Mouse (Mus musculus) forebrain, embryonic 16.5 days (tissue): ENCODE data around the gene Neil1. TPM values are rescaled to one million over a fixed set of nuclear protein-coding genes. Genes with fewer than 3 reads are reported as not detected.

Experiments
- ATAC-seq: fragments of 200-750 bp; cut with Nextera tagmentation; 2 replicates; pipeline ENCODE4 v1.8.0; 2017; ENCODE audit warnings: mild to moderate bottlenecking, moderate library complexity
- H3K27ac ChIP-seq: fragments of 300-500 bp; sonication (generic); 2 replicates; pipeline ENCODE4 v1.5.1; 2014; ENCODE audit warnings: low read length, control low read depth
- H3K27me3 ChIP-seq: fragments of 300-500 bp; sonication (generic); replicated peaks from 2 replicates; pipeline ENCODE4 v1.6.1; 2014; ENCODE audit warnings: low read length; ENCODE audit not compliant: control insufficient read depth, insufficient read depth
- H3K36me3 ChIP-seq: fragments of 300-500 bp; sonication (generic); 2 replicates; pipeline ENCODE4 v1.6.1; 2014; ENCODE audit not compliant: control insufficient read depth, insufficient read depth
- H3K4me1 ChIP-seq: fragments of 300-500 bp; sonication (generic); replicated peaks from 2 replicates; pipeline ENCODE4 v1.6.1; 2014; ENCODE audit warnings: low read length; ENCODE audit not compliant: control insufficient read depth, insufficient read depth
- H3K4me2 ChIP-seq: fragments of 300-500 bp; sonication (generic); 2 replicates; pipeline ENCODE4 v1.6.1; 2014; ENCODE audit warnings: mild to moderate bottlenecking, low read length, control low read depth
- H3K4me3 ChIP-seq: fragments of 300-500 bp; sonication (generic); replicated peaks from 2 replicates; pipeline ENCODE4 v1.5.1; 2014; ENCODE audit warnings: mild to moderate bottlenecking, low read length, control low read depth
- H3K9ac ChIP-seq: fragments of 300-500 bp; sonication (generic); replicated peaks from 2 replicates; pipeline ENCODE4 v1.6.1; 2014; ENCODE audit warnings: low read depth, low read length, control low read depth
- H3K9me3 ChIP-seq: fragments of 300-500 bp; sonication (generic); 2 replicates; pipeline ENCODE4 v1.6.1; 2016; ENCODE audit warnings: low read length; ENCODE audit not compliant: control insufficient read depth
- WGBS: fragments of 180-500 bp; shearing (Covaris S2); extraction: QIAGEN DNeasy Blood & Tissue Kit; methylation state at CpG from one replicate; pipeline ENCODE4 v1.1.7; 2014; 5-methylcytosine and 5-hydroxymethylcytosine counted together
- polyA plus RNA-seq: library from polyadenylated mRNA; unstranded; fragments of >200 nt; fragmentation: Nextera tagmentation; extraction: Ambion mirVana; gene quantifications from 2 replicates; pipeline ENCODE4 v1.2.1, GENCODE M21; 2015

Neil1 gene
- polyA plus RNA-seq, 1 experiment from 2014 or later: 10.6 TPM

DNA sequence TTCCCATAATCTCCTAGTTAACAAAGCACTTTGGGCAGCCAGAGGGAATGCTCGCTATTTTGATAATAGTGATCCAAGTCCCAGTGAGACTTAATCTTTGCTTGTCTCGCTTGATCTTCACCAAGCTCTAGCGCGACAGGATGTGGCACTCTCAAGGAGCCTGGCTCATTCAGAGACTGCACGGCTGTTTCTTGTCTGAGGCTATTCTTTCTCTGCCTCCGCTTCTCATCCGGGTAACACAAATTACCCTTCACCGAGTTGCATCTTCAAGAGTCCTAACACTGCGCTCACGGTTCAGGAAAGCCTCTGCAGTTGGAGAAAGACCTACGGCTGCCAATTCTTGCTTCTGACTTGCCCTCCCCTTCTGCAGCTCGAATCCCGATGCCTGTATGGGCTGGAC is 9.4 kb upstream of the Neil1 start:
- H3K4me3 ChIP-seq: peak overlapping the region; percentile 73
- H3K9me3 ChIP-seq: no peaks in the 10 kb centered on the region
- peak overlapping the region; percentile 85 for H3K9ac ChIP-seq
- H3K4me2 ChIP-seq: peak overlapping the region; percentile 83
- ATAC-seq: no peak
- peaks cover 22% of the 10 kb centered on the region for H3K4me1 ChIP-seq
- 30% methylated on average over 13 of the region's 13 CpGs for WGBS
- 0 out of 2 replicates have a peak, but pooled peaks cover 4% of the 10 kb centered on the region for H3K27me3 ChIP-seq
- H3K27ac ChIP-seq: no peak overlapping the region; the same call in 1 of the 2 replicates
- no peaks in the 10 kb centered on the region for H3K36me3 ChIP-seq

DNA sequence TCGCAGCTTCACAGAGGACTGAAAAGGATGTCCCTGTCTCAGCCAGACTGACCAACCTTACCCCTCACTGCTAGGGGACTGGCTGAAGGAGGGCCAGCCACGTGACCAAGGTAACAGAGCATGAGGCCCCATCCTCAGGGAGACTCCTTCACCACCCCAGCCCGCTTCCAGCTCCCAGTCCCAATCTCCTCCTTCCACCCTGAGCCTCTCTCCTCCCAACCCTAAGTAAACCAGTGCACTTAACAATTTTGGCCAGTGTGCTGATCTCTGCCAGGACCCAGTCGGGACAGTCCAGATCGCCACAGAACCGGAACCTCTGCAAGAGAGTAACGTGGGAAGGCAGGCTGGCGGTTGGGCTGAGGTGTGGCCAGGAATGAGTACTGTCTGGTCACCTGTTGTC is 8.7 kb upstream of the Neil1 start:
- Histone ChIP-seq H3K27ac (no peak overlapping the region), H3K9me3 (no peaks in the 10 kb centered on the region), H3K9ac (peak overlapping the region; percentile 85; the same call in 1 of the 2 replicates), H3K4me2 (peak overlapping the region; percentile 83; the same call in 1 of the 2 replicates), H3K4me3 (no peak overlapping the region), H3K4me1 (peaks cover 22% of the 10 kb centered on the region), H3K36me3 (no peaks in the 10 kb centered on the region), H3K27me3 (0 out of 2 replicates have a peak, but pooled peaks cover 4% of the 10 kb centered on the region)
- 89% methylated on average over 8 of the region's 8 CpGs for WGBS
- ATAC-seq: no peak

DNA sequence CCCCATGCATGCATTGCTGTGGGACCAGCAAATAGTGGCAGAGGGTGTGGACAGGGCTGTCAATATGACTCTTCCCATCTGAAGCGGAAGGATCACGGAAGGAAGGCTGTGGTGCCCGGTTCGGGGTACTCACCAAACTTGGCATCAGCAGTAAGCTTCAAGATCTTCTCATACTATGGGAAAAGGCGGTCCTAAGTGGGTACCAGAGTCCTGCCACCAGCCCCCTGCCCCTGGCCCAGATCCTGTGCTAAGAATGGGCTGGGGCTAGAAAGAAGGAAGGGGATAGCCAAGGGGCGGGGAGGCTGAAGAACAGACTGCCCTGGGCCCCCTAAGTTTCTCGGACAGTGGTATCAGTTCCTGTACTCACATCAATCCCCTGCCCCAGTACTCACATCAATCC is 8.3 kb upstream of the Neil1 start:
- 92% methylated on average over 7 of the region's 7 CpGs for WGBS
- no peak overlapping the region for H3K27ac ChIP-seq
- H3K4me3 ChIP-seq: no peak overlapping the region
- H3K9me3 ChIP-seq: no peaks in the 10 kb centered on the region
- no peak for ATAC-seq
- peaks cover 22% of the 10 kb centered on the region for H3K4me1 ChIP-seq
- H3K27me3 ChIP-seq: 0 out of 2 replicates have a peak, but pooled peaks cover 4% of the 10 kb centered on the region
- H3K4me2 ChIP-seq: no peak overlapping the region
- H3K36me3 ChIP-seq: no peaks in the 10 kb centered on the region
- H3K9ac ChIP-seq: no peak overlapping the region

DNA sequence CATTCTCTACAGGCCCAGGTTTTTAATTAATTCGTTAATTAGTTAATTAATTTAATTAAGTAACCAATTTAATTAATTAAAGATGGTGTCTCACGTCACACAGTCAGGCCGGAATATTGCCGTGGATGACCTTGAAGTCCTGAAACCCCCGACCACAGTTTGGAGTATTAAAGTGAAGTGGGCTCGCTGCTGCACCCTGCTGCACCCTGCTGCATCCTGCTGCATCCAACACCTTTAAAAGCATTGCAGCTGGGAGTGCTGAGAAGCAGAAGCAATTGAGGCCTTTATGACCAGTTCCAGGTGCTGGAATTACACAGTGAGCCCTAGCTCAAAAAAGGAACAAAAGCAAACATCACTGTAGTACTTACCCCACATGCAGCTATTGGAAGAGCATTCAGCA is 4.2 kb upstream of the Neil1 start:
- H3K27me3 ChIP-seq: no peaks in the 10 kb centered on the region
- no peaks in the 10 kb centered on the region for H3K9me3 ChIP-seq
- H3K4me1 ChIP-seq: peaks cover 24% of the 10 kb centered on the region
- no peak for ATAC-seq
- H3K4me2 ChIP-seq: no peak overlapping the region
- no peak overlapping the region for H3K9ac ChIP-seq
- WGBS: 38% methylated on average over 6 of the region's 6 CpGs
- no peaks in the 10 kb centered on the region for H3K36me3 ChIP-seq
- no peak overlapping the region for H3K4me3 ChIP-seq
- no peak overlapping the region for H3K27ac ChIP-seq

DNA sequence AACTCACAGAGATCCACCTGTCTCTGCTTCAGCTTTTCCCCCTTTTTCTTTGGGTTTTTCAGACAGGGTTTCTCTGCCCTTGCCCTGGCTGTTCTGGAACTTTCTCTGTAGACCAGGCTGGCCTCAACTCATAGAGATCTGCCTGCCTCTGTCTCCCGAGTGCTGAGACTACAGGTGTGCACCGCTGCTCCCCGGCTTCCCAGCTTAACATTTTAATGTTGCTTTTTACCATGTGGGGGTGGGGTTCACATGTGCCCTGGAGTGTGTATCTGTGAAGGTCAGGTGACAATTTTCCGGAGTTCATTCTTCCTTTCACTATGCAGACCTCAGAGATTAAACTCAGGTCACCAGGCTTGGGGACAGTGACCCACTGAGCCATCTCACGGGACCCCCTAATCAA is 2.1 kb upstream of the Neil1 start:
- no peaks in the 10 kb centered on the region for H3K9me3 ChIP-seq
- H3K9ac ChIP-seq: no peak overlapping the region
- peaks cover 16% of the 10 kb centered on the region for H3K4me1 ChIP-seq
- WGBS: 94% methylated on average over 5 of the region's 5 CpGs
- no peak overlapping the region for H3K4me3 ChIP-seq
- no peak for ATAC-seq
- no peaks in the 10 kb centered on the region for H3K27me3 ChIP-seq
- no peak overlapping the region for H3K27ac ChIP-seq
- H3K4me2 ChIP-seq: no peak overlapping the region
- H3K36me3 ChIP-seq: no peaks in the 10 kb centered on the region

DNA sequence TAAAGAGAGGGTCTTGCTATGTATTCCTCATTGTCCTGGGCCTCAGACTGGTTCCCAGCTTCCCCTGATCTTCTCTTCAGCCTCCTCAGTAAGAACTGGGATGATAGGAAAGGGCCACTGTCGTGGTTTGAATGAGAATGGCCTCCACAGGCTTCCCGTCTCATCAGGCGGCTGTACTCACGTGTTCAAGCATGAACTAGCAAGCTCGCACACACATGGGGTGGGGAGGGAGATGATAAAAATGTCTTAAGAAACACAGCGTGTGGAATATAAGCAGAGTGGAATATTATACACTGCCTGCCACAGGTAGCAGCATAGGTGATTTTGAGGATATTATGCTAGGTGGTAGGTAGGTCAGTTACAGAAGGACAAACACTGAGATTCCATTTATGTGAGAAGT is 916 bp upstream of the Neil1 start:
- Histone ChIP-seq H3K4me1 (peaks cover 16% of the 10 kb centered on the region), H3K4me2 (peak overlapping the region; percentile 83), H3K36me3 (no peaks in the 10 kb centered on the region), H3K4me3 (peak overlapping the region; percentile 54), H3K27ac (peak overlapping the region; percentile 65; the same call in 1 of the 2 replicates), H3K9me3 (no peaks in the 10 kb centered on the region), H3K9ac (no peak overlapping the region; the same call in 1 of the 2 replicates), H3K27me3 (no peaks in the 10 kb centered on the region)
- ATAC-seq: no peak
- WGBS: 63% methylated on average over 6 of the region's 6 CpGs

DNA sequence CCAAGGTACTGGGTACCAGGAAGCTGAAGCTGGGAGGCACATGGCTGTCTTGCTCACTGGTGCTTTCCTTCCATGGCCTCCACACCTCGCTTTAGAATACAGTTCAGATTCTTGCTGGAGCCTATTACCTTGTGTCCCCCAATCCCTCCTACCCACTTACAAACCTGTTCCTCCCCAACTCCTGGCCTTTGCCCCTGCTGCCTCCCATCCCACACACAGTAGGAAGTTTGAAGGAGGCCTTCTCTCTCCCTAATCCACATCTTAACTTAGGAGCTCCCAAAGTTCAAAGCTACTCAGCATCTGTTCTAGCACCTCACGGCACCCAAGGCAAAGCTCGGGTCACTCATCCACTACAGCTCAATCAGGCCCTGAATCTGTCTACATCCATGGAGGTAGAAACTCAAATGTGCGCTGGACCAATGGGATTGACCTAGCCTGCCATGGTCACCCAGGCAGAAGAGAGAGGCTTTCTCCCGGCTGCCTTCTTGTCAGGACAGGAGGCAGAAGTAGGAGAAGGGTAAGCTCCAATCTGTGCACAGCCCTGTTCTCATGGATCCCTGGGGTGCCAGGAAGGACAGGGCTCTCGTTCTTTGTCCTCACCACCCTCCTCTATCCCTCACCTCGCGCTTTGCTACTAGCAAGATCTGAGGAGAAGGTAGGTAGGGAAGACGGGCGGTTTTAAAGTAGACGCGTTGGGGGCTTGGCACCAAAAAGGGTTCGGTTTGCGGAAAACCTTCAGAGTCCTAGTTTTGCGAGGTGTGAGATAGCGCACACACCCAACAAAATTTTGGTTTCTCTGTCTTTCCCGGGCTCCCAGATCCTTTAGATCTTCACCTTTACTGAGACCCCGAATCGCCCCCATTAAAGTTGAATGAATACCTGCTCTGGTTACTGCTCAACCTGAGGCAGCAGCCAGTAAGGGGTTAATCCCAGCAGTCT is 631 bp downstream of the Neil1 start:
- H3K4me2 ChIP-seq: peak overlapping the region; percentile 83
- H3K36me3 ChIP-seq: no peaks in the 10 kb centered on the region
- H3K4me3 ChIP-seq: peak overlapping the region; percentile 54
- H3K27ac ChIP-seq: peak overlapping the region; percentile 65
- H3K9me3 ChIP-seq: no peaks in the 10 kb centered on the region
- peaks cover 16% of the 10 kb centered on the region for H3K4me1 ChIP-seq
- 8% methylated on average over 19 of the region's 19 CpGs for WGBS
- ATAC-seq: peak; percentile 60
- H3K27me3 ChIP-seq: no peaks in the 10 kb centered on the region
- peak overlapping the region; percentile 74 for H3K9ac ChIP-seq

DNA sequence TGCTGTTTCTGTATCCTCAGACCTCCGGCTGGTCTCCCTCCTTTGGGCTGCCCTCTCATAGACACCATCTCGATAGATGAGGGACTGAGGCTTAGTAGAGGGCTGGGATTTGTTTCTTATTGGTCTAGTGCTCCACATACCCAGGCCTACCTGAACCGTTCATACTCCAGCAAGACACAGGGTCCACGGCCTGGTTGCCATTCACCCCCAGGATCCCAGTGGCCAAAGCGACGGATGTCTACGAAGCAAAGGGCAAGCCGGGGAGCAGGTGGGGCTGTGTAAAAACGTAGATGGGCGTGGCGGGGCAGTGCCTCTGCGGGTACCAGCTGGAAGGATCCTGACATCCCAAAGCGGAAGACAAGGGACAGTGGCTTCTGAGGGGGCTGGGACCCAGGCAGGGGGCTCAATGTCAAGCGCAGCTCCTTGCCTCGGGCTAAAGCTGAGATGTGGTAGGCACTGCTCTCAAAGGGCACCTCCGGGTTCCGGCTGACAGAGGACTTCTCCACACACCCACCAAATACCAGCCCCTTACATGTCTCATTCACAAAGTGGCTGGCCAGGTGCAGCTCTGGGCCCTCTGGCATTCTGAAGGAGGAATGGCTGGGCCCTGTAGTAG is 1.5 kb downstream of the Neil1 start:
- Histone ChIP-seq H3K9me3 (no peaks in the 10 kb centered on the region), H3K4me1 (peaks cover 16% of the 10 kb centered on the region), H3K4me2 (no peak overlapping the region), H3K27me3 (no peaks in the 10 kb centered on the region), H3K9ac (no peak overlapping the region), H3K4me3 (no peak overlapping the region), H3K36me3 (no peaks in the 10 kb centered on the region), H3K27ac (no peak overlapping the region)
- no peak for ATAC-seq
- WGBS: 87% methylated on average over 17 of the region's 17 CpGs

DNA sequence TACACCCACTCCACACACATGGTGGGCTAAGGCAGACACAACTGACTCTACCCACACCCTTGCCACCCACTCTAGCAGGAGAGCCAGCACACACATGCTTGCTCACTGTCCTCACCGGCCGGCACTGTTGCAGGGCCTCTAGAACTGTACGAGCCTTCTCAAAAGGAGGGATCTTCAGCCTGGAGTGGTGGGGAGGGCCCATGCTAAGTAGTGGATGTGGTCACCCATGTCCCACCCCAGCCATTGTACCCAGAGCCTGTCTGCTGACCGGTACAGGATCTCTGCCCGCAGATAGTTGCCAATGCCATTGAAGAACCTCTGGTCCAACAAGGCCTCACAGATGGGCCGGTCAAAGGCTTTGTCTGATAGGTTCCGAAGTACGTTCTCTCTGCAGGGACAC is 3.3 kb downstream of the Neil1 start:
- no peak overlapping the region for H3K27ac ChIP-seq
- H3K4me1 ChIP-seq: peaks cover 16% of the 10 kb centered on the region
- no peaks in the 10 kb centered on the region for H3K9me3 ChIP-seq
- 93% methylated on average over 8 of the region's 8 CpGs for WGBS
- ATAC-seq: no peak
- H3K36me3 ChIP-seq: peaks cover 11% of the 10 kb centered on the region
- H3K4me3 ChIP-seq: no peak overlapping the region
- H3K9ac ChIP-seq: no peak overlapping the region
- no peak overlapping the region for H3K4me2 ChIP-seq
- H3K27me3 ChIP-seq: no peaks in the 10 kb centered on the region
